Mouse (Mus musculus) gastrocnemius, adult 2 months (tissue): Measurements from ENCODE around the gene Olfr746. TPM values are rescaled to one million over a fixed set of nuclear protein-coding genes. Genes with fewer than 3 reads are reported as not detected.

Experiments
- DNase-seq: peaks from one replicate; pipeline ENCODE4 v3.0.0; 2022
- H3K27ac ChIP-seq: fragments of 200-600 bp; 2 replicates; pipeline ENCODE4 v1.8.1; 2022; ENCODE audit warnings: mild to moderate bottlenecking
- H3K4me3 ChIP-seq: fragments of 200-600 bp; 2 replicates; pipeline ENCODE4 v1.8.1; 2022; ENCODE audit warnings: mild to moderate bottlenecking, moderate library complexity
- CTCF ChIP-seq: fragments of 200-600 bp; IDR thresholded peaks from 2 replicates; pipeline ENCODE4 v1.8.1; 2022; ENCODE audit warnings: antibody characterized with exemption, mild to moderate bottlenecking, moderate library complexity
- intact Hi-C: fragments of 180-260 bp; cut with DNase I; formaldehyde crosslinking; loops from one replicate; pipeline ENCODE4 v1.15.1; 2025
- long read RNA-seq, 2 experiments: library from polyadenylated mRNA; stranded (forward); transcript quantifications; one replicate each; pipeline ENCODE4 v2.0.0; 2021
- total RNA-seq, 2 experiments: library from RNA; stranded (reverse); gene quantifications; 2 replicates each; pipeline ENCODE4 v1.2.3; 2021

Gene Olfr746
- not detected for total RNA-seq
- long read RNA-seq, experiment 1, result 0 reads
- long read RNA-seq, experiment 2, result 0 reads

- no peak within 1 kb of the TSS for H3K4me3 ChIP-seq
- no peak for TF ChIP-seq CTCF
- DNase-seq, result no peak
- intact Hi-C loops, result no loop called here
- H3K27ac ChIP-seq, result no peak within 1 kb of the TSS
Measured at GRCm38 (mm10) chr14:50646783-50647182, at the start of gene Olfr746. Olfr746 (plus strand) TSS chr14:50647083.

- no peak within 1 kb of the TSS for H3K27ac ChIP-seq
- DNase-seq, result no peak
- no peak within 1 kb of the TSS for H3K4me3 ChIP-seq
- TF ChIP-seq CTCF, result no peak
- intact Hi-C loops, result no loop called here
Measured at GRCm38 (mm10) chr14:50614579-50614978, 32.3 kb upstream of the Olfr746 start, which contains the start of gene Olfr744. Olfr744 (plus strand) TSS chr14:50614879.

- Histone ChIP-seq H3K4me3 (no peak within 1 kb of the TSS), H3K27ac (no peak within 1 kb of the TSS)
- TF ChIP-seq CTCF, result no peak
- intact Hi-C loops, result no loop called here
- no peak for DNase-seq
Measured at GRCm38 (mm10) chr14:50639088-50639487, 7.8 kb upstream of the Olfr746 start, which contains the start of gene Olfr745. Olfr745 (plus strand) TSS chr14:50639388.

- no peak for TF ChIP-seq CTCF
- intact Hi-C loops, result no loop called here
- no peak for DNase-seq
- Histone ChIP-seq H3K27ac (no peak within 1 kb of the TSS), H3K4me3 (no peak within 1 kb of the TSS)
Measured at GRCm38 (mm10) chr14:50693106-50693505, 46.2 kb downstream of the Olfr746 start, which contains the start of gene Olfr747. Olfr747 (minus strand) TSS chr14:50693206.

Other genes starting within 250 kb of the Olfr746 start
- gene Olfr738, start 239.5 kb upstream of the Olfr746 start, total RNA-seq, result not detected
- not detected for gene Olfr739, start 228.5 kb upstream of the Olfr746 start, total RNA-seq
- gene Olfr740, start 201.5 kb upstream of the Olfr746 start, total RNA-seq, result not detected
- not detected for gene Olfr741, start 174.3 kb upstream of the Olfr746 start, total RNA-seq
- not detected for gene Olfr742, start 143.5 kb upstream of the Olfr746 start, total RNA-seq
- gene Olfr743, start 125.2 kb upstream of the Olfr746 start, total RNA-seq, result not detected
- gene Olfr744, start 32.2 kb upstream of the Olfr746 start, total RNA-seq, result not detected
- gene Olfr745, start 7.7 kb upstream of the Olfr746 start, total RNA-seq, result not detected
- gene Olfr747, start 46.1 kb downstream of the Olfr746 start, total RNA-seq, result not detected
- gene Olfr748, start 60.3 kb downstream of the Olfr746 start, total RNA-seq, result not detected
- not detected for gene Olfr749, start 98.0 kb downstream of the Olfr746 start, total RNA-seq
- gene Ttc5, start 138.4 kb downstream of the Olfr746 start, total RNA-seq, result 1 to 10 TPM; 6.2 to 6.4 TPM
- not detected for gene Ccnb1ip1, start 160.6 kb downstream of the Olfr746 start, total RNA-seq
- gene Parp2, start 160.8 kb downstream of the Olfr746 start, total RNA-seq, result 10 to 100 TPM; 10.2 TPM
- gene Tep1, start 223.5 kb downstream of the Olfr746 start, total RNA-seq, result 1 to 10 TPM; 6.6 to 9.5 TPM